Mouse (Mus musculus): ENCODE data around the gene Camsap1. TPM values are rescaled to one million over a fixed set of nuclear protein-coding genes. Genes with fewer than 3 reads are reported as not detected.

The Camsap1 gene
- polyA plus RNA-seq, 1 experiment from 2014 or later, result 85.5 TPM

GRCm38 (mm10) chr2:25914821-25915220, 68.3 kb downstream of the Camsap1 start:
- H3K4me2 ChIP-seq (replicated peaks), result no peak overlapping the region
- no peaks in the 10 kb centered on the region for H3K9me3 ChIP-seq (replicated peaks)
- H3K9ac ChIP-seq, result no peak overlapping the region
- ATAC-seq (ENCODE audit: low FRiP score), result no peak
- no peak overlapping the region for H3K27ac ChIP-seq
- H3K27me3 ChIP-seq, result no peaks in the 10 kb centered on the region
- H3K36me3 ChIP-seq, result no peaks in the 10 kb centered on the region
- H3K4me3 ChIP-seq, result no peak overlapping the region
- H3K4me1 ChIP-seq, result no peaks in the 10 kb centered on the region; the same call in 1 of the 2 replicates
- WGBS, result 83% methylated on average over 5 of the region's 5 CpGs

GRCm38 (mm10) chr2:25914201-25914600, 68.9 kb downstream of the Camsap1 start:
- ATAC-seq (ENCODE audit: low FRiP score), result no peak
- H3K4me3 ChIP-seq, result no peak overlapping the region
- no peaks in the 10 kb centered on the region for H3K36me3 ChIP-seq
- no peaks in the 10 kb centered on the region; the same call in 1 of the 2 replicates for H3K4me1 ChIP-seq
- H3K4me2 ChIP-seq (replicated peaks), result no peak overlapping the region
- no peaks in the 10 kb centered on the region for H3K9me3 ChIP-seq (replicated peaks)
- no peaks in the 10 kb centered on the region for H3K27me3 ChIP-seq
- no peak overlapping the region for H3K27ac ChIP-seq
- H3K9ac ChIP-seq, result no peak overlapping the region
- 83% methylated on average over 4 of the region's 4 CpGs for WGBS

- no peak for ATAC-seq (ENCODE audit: low FRiP score)
- Histone ChIP-seq H3K4me3 (no peak overlapping the region), H3K9ac (no peak overlapping the region), H3K4me2 (replicated peaks) (no peak overlapping the region), H3K36me3 (no peaks in the 10 kb centered on the region), H3K9me3 (replicated peaks) (no peaks in the 10 kb centered on the region), H3K27ac (no peak overlapping the region), H3K27me3 (no peaks in the 10 kb centered on the region), H3K4me1 (no peaks in the 10 kb centered on the region; the same call in 1 of the 2 replicates)
- 58% methylated on average over 2 of the region's 2 CpGs for WGBS
Measured at GRCm38 (mm10) chr2:25913247-25913646, 69.8 kb downstream of the Camsap1 start.

- H3K9me3 ChIP-seq (replicated peaks), result no peaks in the 10 kb centered on the region
- H3K4me3 ChIP-seq, result no peak overlapping the region
- no peak overlapping the region for H3K4me2 ChIP-seq (replicated peaks)
- no peak overlapping the region for H3K9ac ChIP-seq
- H3K27ac ChIP-seq, result no peak overlapping the region
- no peaks in the 10 kb centered on the region for H3K36me3 ChIP-seq
- H3K4me1 ChIP-seq, result no peaks in the 10 kb centered on the region
- 86% methylated on average over 12 of the region's 12 CpGs for WGBS
- no peak for ATAC-seq (ENCODE audit: low FRiP score)
- no peaks in the 10 kb centered on the region for H3K27me3 ChIP-seq
Measured at GRCm38 (mm10) chr2:25909872-25910271, 73.2 kb downstream of the Camsap1 start.

GRCm38 (mm10) chr2:25898970-25899369, 84.1 kb downstream of the Camsap1 start:
- no peak overlapping the region for H3K9ac ChIP-seq
- no peak overlapping the region for H3K27ac ChIP-seq
- H3K27me3 ChIP-seq, result 0 out of 2 replicates have a peak, but pooled peaks cover 2% of the 10 kb centered on the region
- H3K9me3 ChIP-seq (replicated peaks), result no peaks in the 10 kb centered on the region
- 85% methylated on average over 9 of the region's 9 CpGs for WGBS
- no peak overlapping the region for H3K4me3 ChIP-seq
- H3K4me1 ChIP-seq, result no peaks in the 10 kb centered on the region
- H3K4me2 ChIP-seq (replicated peaks), result no peak overlapping the region
- no peak for ATAC-seq (ENCODE audit: low FRiP score)
- H3K36me3 ChIP-seq, result no peaks in the 10 kb centered on the region

- 86% methylated on average over 7 of the region's 7 CpGs for whole genome bisulfite sequencing
- ATAC-seq (ENCODE audit: low FRiP score), result no peak
- Histone ChIP-seq H3K27me3 (no peaks in the 10 kb centered on the region), H3K4me2 (replicated peaks) (no peak overlapping the region), H3K4me3 (no peak overlapping the region), H3K27ac (no peak overlapping the region), H3K36me3 (no peaks in the 10 kb centered on the region), H3K9me3 (replicated peaks) (no peaks in the 10 kb centered on the region), H3K4me1 (no peaks in the 10 kb centered on the region), H3K9ac (no peak overlapping the region)
Measured at GRCm38 (mm10) chr2:25892440-25892839, 90.6 kb downstream of the Camsap1 start.

GRCm38 (mm10) chr2:25888144-25888543, 94.9 kb downstream of the Camsap1 start:
- ATAC-seq (ENCODE audit: low FRiP score), result no peak
- 60% methylated on average over 5 of the region's 5 CpGs for WGBS

GRCm38 (mm10) chr2:25887226-25887625, 95.9 kb downstream of the Camsap1 start:
- no peaks in the 10 kb centered on the region for H3K9me3 ChIP-seq (replicated peaks)
- H3K4me1 ChIP-seq, result no peaks in the 10 kb centered on the region
- no peak for ATAC-seq (ENCODE audit: low FRiP score)
- no peaks in the 10 kb centered on the region for H3K36me3 ChIP-seq
- 67% methylated on average over 8 of the region's 8 CpGs for whole genome bisulfite sequencing
- no peak overlapping the region for H3K9ac ChIP-seq
- H3K4me3 ChIP-seq, result no peak overlapping the region
- H3K4me2 ChIP-seq (replicated peaks), result no peak overlapping the region
- no peaks in the 10 kb centered on the region for H3K27me3 ChIP-seq
- no peak overlapping the region for H3K27ac ChIP-seq

More at GRCm38 (mm10) chr2:25888144-25888543, 94.9 kb downstream of the Camsap1 start:
- H3K27ac ChIP-seq, result no peak overlapping the region
- no peak overlapping the region for H3K4me3 ChIP-seq
- no peaks in the 10 kb centered on the region for H3K36me3 ChIP-seq
- H3K4me2 ChIP-seq (replicated peaks), result no peak overlapping the region
- no peaks in the 10 kb centered on the region for H3K9me3 ChIP-seq (replicated peaks)
- no peaks in the 10 kb centered on the region for H3K27me3 ChIP-seq
- H3K4me1 ChIP-seq, result no peaks in the 10 kb centered on the region
- H3K9ac ChIP-seq, result no peak overlapping the region

- ATAC-seq (ENCODE audit: low FRiP score), result no peak
- no peaks in the 10 kb centered on the region for H3K36me3 ChIP-seq
- no peaks in the 10 kb centered on the region for H3K4me1 ChIP-seq
- H3K27ac ChIP-seq, result no peak overlapping the region
- WGBS, result 90% methylated on average over 3 of the region's 3 CpGs
- no peak overlapping the region for H3K4me3 ChIP-seq
- no peaks in the 10 kb centered on the region for H3K9me3 ChIP-seq (replicated peaks)
- H3K27me3 ChIP-seq, result no peaks in the 10 kb centered on the region
- no peak overlapping the region for H3K4me2 ChIP-seq (replicated peaks)
- no peak overlapping the region for H3K9ac ChIP-seq
Measured at GRCm38 (mm10) chr2:25884756-25885155, 98.3 kb downstream of the Camsap1 start.

GRCm38 (mm10) chr2:25882276-25882675, 100.8 kb downstream of the Camsap1 start:
- Histone ChIP-seq H3K4me2 (replicated peaks) (no peak overlapping the region), H3K4me1 (peaks cover 8% of the 10 kb centered on the region), H3K27ac (no peak overlapping the region), H3K36me3 (no peaks in the 10 kb centered on the region), H3K27me3 (peaks cover 21% of the 10 kb centered on the region), H3K9ac (no peak overlapping the region), H3K9me3 (replicated peaks) (no peaks in the 10 kb centered on the region), H3K4me3 (no peak overlapping the region)
- ATAC-seq (ENCODE audit: low FRiP score), result no peak
- 44% methylated on average over 1 of the region's 1 CpGs for WGBS

- no peak overlapping the region for H3K4me2 ChIP-seq (replicated peaks)
- no peak overlapping the region for H3K9ac ChIP-seq
- ATAC-seq (ENCODE audit: low FRiP score), result no peak
- H3K27ac ChIP-seq, result no peak overlapping the region
- WGBS, result 72% methylated on average over 4 of the region's 4 CpGs
- no peaks in the 10 kb centered on the region for H3K36me3 ChIP-seq
- H3K4me3 ChIP-seq, result no peak overlapping the region
- H3K9me3 ChIP-seq (replicated peaks), result no peaks in the 10 kb centered on the region
- H3K4me1 ChIP-seq, result peaks cover 8% of the 10 kb centered on the region
- peaks cover 27% of the 10 kb centered on the region for H3K27me3 ChIP-seq
Measured at GRCm38 (mm10) chr2:25879061-25879460, 104.0 kb downstream of the Camsap1 start.

- H3K4me3 ChIP-seq, result peak overlapping the region; percentile 49; the same call in 1 of the 2 replicates
Measured at GRCm38 (mm10) chr2:25878516-25878915, 104.6 kb downstream of the Camsap1 start.

GRCm38 (mm10) chr2:25877736-25878268, 105.3 kb downstream of the Camsap1 start:
- H3K36me3 ChIP-seq, result no peaks in the 10 kb centered on the region
- H3K27me3 ChIP-seq, result peaks cover 27% of the 10 kb centered on the region
- WGBS, result 4% methylated on average over 49 of the region's 49 CpGs
- ATAC-seq (ENCODE audit: low FRiP score), result 0 out of 2 replicates have a peak, but pooled peaks have one; percentile 38
- H3K4me3 ChIP-seq, result peak overlapping the region; percentile 49
- H3K9ac ChIP-seq, result peak overlapping the region; percentile 66
- peaks cover 8% of the 10 kb centered on the region for H3K4me1 ChIP-seq
- H3K27ac ChIP-seq, result no peak overlapping the region
- no peaks in the 10 kb centered on the region for H3K9me3 ChIP-seq (replicated peaks)
- H3K4me2 ChIP-seq (replicated peaks), result peak overlapping the region; percentile 82

More at GRCm38 (mm10) chr2:25878516-25878915, 104.6 kb downstream of the Camsap1 start:
- Histone ChIP-seq H3K9ac (peak overlapping the region; percentile 66; the same call in 1 of the 2 replicates), H3K4me2 (replicated peaks) (no peak overlapping the region), H3K9me3 (replicated peaks) (no peaks in the 10 kb centered on the region), H3K36me3 (no peaks in the 10 kb centered on the region), H3K4me1 (peaks cover 8% of the 10 kb centered on the region), H3K27ac (no peak overlapping the region), H3K27me3 (peaks cover 27% of the 10 kb centered on the region)
- no peak for ATAC-seq (ENCODE audit: low FRiP score)
- 79% methylated on average over 2 of the region's 2 CpGs for WGBS

Data from hindbrain, embryonic 12.5 days (tissue).